Mouse (Mus musculus) cerebellum, adult 11-12 months (tissue): ENCODE measurements around the gene Ankrd35.
"Not testable (repeated sequence)": the region's sequence is repeated elsewhere in the genome, so short reads cannot be mapped to it uniquely, and the experiment has no call there.

Source experiments
- DNase-seq: peaks from one replicate; pipeline ENCODE4 v3.0.0; 2022

Gene Ankrd35

DNA sequence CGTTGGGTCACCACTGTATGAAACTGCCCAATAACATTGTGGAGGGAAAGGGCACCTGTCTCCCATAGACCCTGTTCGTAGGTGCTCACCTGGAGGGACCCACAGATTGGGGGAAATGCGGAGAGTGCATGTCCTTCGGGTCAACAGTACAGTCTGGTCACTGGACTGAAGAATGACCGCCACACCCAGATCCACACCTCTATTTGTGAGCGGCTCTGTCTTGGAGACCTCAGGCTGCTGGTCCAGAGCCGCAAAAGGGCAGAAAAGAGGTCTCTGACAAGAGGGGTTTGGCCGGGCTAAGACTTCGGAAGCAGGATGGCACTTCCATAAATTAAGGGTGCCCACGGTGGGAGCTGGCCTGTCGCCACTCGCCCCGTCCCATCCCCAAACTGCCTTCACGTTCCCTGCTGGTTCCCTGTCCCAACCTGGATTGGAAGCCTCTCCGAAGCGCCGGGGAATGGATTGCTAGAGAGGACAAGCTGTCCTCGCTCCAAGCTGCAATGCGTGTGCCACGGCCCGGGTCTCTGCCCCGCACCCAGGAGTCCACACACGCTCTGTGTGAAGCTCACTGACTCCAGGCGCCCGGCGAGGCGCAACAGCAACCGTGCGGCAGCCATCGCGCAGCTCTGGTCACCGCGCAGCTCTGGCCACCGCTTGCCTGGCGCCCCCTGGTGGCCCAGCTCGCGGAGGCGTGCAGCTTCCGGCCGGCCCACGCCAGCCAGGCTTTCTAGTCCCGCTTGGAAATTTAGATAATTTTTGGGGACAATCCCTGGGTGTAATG lies 38.2 kb downstream of the Ankrd35 start, which contains the start of gene Nudt17:
TSS of gene Nudt17 (minus strand) at position 660 of the 781 bp plus-strand sequence.
- DNase-seq: peak; percentile 79

DNA sequence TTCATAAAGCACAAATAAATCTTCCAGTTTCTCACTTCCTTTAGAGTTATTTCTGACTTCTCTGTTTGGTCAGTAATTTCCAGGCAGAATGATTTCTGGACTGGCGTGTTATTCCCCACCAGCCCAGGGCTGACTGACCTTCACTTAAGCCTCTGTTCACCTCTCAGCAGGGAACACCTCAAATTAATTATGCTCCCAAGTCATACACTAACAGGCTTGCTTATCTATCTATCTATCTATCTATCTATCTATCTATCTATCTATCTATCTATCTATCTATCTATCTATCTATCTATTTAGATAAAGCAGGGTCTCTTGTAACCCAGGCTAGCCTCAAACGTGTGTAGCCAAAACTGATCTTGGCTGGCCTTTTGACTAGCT lies 38.7 kb downstream of the Ankrd35 start:
- DNase-seq: no peak

- no peak for DNase-seq
Measured at GRCm38 (mm10) chr3:96714286-96714685, 44.4 kb downstream of the Ankrd35 start.

DNA sequence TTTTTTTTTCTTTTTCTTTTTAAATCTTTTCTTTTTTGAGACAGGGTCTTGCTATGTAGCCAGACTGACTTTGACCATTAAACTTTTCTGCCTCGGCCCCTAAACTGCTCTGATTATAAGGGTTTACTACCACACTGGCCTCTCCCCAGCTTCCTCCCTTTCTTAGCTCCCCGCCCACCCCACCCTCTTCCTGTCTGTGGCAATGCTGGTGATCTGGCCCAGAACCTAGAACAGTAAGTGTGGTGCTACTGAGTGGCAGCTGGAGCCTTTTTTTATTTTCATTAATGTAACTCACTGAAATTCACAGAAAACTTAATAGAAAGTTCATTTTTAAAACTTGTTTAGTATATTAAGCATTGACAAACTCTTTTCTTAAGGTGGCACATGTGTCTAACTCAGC lies 45.9 kb downstream of the Ankrd35 start:
- DNase-seq: no peak

- peak; percentile 79 for DNase-seq
Measured at GRCm38 (mm10) chr3:96719173-96719572, 49.2 kb downstream of the Ankrd35 start.

DNA sequence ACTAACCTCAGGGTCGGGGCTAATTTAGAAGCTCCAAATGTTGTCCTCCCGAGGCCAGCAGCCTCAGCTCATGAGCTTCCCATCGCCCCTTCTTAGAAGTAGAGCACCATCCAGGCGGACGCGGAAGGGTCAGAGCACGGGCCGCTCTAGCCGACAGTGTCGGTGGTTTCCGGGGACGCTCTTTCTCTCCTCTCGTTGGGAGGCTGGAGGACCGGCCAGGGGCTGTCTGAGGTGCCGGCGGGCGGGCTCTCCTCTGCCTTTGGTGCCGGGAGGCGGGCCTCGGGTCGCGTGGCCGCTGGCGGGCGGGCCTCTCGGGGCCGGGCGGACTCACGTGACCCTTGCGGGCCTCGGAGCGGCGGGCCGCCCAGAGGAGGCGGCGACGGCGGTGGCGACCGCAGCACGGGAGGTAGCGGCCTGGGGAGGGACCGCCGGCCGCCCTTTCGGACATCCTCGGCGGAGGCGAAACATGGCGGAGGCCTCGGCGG lies 57.5 kb downstream of the Ankrd35 start, which contains the start of the genes Polr3c and Rnf115:
TSS of gene Polr3c (minus strand) at position 286 of the 485 bp plus-strand sequence.
TSS of gene Rnf115 (plus strand) at position 322 of the 485 bp plus-strand sequence.
- DNase-seq: peak; percentile 97

DNA sequence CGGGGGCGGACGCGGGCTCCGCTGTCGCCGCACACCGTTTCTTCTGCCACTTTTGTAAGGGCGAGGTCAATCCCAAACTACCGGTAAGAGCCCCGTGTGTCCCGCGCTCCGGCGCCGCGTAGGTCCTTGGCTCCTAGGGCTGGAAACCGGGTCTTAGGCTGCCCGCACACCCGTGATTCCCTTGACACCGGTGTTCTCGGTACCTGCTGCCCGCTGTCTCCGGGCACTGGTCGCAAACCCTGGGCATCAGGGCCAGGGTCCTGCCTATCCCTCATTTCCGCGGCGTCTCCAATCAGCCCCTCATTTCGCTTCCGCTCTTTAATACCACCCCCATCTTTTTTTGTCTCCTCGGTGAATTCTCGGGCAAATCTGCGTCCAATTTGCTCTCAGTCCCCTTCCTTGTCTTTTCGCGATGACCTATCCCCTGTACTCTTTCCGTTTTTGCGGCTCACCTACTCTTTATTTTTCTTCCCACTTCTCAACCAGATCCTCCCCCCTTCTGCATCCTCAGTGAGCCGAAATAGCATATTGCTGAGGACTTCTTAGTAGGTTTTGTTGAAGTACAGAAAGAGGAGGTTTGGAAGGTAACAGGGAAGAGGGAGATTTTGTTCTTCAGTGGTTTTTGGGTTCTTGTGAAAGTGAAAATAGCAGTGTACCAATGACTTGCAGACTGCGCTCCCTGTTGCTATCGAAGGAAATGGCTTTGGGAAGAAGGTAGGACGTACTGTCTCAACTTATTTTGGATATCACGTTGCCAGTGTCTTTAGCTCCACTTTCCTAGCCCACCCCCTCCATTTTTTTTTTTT lies 58.1 kb downstream of the Ankrd35 start:
- no peak for DNase-seq

DNA sequence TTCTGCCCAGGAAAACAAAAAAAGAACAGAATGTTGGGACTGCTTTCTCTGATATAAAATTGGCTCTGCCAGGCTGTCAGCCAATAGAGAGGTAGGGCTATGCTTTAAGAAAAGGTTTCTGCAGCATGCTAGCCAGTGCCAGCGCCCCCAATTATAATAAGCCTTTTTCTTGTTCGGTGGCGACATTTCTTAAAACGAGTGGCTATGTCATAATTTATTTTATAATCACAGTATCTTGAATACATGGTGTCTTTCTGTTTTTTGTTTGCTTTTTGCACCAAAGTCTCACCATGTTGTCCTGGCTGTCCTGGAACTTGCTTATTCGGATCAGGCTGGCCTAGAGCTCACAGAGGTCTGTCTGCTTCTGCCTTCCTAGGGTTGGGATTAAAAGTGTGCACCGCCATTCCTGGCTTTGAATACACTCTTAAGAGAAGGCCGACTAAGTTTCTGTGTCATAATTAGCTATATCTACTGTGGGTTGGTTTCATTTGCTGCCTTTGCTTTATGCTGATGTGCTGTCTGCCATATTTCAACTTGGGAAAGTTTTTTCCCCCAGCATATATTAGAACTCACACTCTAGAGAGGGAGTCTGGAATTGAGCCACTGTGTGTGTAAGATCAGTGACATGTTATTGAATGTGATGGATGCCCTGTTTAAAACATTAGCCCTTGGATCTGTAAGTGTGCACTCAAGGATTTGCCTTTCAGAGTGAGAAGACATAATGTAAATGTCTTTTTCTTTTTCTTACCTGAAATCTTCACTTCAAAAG lies 58.9 kb downstream of the Ankrd35 start:
- DNase-seq: no peak

DNA sequence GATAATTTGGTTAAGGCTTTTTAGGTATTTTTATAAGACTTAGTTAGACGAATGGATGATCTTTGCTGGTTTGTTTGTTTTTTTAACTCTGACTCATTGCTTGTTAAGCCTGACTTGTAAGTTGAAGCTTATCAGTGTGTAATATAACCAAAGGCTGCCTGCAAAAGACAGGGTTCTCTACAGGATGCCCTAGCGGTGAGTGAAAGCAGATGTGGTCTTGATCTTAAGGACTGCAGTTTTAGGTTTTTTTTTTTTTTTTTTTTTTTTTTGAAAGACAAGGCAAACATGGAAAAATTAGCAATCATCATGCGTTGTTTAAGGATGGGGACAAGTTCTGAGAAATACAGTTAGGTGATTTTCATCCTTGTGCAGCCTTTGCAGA lies 59.5 kb downstream of the Ankrd35 start:
- DNase-seq: no peak

DNA sequence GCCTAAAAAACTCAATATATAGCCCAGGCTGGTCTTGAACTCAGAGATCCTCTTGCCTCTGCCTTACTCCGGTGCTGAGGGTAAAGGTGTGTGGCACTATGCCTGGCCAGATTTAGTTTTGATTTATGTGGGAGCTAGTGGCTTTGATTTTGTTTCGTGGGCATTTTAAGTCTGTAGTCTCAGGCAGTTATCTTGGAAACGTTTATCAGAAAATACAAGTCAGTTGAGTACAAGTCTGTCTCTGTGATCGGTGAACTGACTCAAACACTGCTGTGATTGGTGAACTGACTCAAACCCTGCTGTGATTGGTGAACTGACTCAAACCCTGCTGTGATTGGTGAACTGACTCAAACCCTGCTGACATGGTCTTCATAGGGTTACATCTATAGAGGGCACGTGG lies 60.9 kb downstream of the Ankrd35 start:
- no peak for DNase-seq

- DNase-seq: no peak
Measured at GRCm38 (mm10) chr3:96733984-96734383, 64.1 kb downstream of the Ankrd35 start.

DNA sequence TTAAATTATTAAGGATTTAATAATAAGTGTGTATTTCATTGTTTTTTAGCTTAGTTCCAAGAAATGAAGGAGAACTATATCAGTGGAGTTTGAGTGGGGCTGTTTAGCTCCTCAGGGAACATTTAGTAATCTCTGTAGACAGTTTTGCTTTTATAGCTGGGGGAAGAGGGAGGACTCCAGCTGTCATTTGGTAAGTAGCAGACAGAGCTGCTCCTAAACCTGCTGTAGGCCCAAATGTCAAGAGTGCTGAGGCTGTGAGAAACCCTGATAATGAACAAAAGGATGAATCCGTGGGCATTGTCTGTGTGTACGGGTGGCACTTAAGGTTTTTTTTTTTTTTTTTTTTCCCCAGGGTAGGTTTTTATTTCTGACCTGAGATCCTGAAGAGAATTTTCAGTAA lies 65.3 kb downstream of the Ankrd35 start:
- DNase-seq: no peak

DNA sequence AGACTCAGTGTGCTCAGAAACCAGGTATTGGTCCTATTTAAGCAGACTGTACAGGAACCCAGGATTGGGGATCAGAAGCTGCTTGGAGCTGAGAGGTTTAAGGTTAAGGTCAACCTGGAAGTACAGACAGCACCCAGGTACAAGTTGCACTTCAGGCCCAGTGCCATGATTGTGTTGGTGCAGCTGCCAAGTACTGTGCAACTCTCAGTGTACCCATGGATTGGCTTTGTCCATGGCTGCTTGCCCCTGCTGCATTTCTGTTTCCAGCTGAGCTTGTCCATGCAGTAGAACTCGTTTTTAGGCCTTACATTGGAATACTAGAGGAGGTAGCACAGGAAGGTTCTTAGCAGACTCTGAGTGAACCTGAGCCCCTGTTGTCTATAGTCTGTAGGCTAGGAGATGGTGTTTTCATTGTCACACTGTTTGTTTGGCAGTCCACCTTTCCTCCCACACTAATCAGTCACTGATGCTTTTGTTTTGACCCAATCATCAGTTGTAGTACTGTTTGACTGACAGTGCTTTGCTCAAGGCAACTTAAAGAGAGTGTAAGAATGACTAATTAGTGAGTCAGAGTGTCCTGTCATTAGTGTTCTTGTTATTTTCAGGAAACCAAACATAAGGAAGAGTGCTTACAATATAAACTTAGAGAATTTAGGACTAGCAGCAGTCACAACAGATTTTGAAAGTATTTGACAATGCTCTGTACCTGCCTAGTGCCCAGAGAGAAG lies 67.2 kb downstream of the Ankrd35 start:
- no peak for DNase-seq

DNA sequence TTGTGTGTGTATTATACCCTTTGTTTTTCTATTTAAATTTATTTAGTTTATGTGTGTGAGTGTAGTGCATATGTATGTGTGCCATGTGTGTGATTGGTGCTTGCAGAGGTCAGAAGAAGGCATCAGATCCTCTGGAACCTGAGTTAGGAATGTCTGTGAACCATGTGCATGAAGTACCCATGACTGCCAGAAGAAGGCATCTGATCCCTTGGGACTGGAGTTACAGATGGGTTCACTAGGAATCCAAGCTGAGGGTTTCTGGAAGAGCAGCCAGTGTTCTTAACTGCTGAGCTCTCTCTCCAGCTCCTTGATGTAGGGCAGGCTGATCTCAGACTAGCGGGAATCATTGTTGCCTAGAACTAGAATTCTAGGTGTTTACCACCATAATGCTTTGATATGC lies 68.1 kb downstream of the Ankrd35 start:
- DNase-seq: no peak

- DNase-seq: not testable (repeated sequence)
Measured at GRCm38 (mm10) chr3:96740279-96740678, 70.3 kb downstream of the Ankrd35 start.
